Mouse (Mus musculus) cortical plate, adult 2 months (tissue): ENCODE measurements around the gene Sugct.

Experiments used
- CTCF ChIP-seq: fragments of 200-500 bp; IDR thresholded peaks from 2 replicates; pipeline ENCODE4 v1.5.1; 2011; ENCODE audit warnings: mild to moderate bottlenecking, control low read depth, low read length; ENCODE audit not compliant: insufficient read depth; ENCODE audit errors: extremely low read depth
- POLR2A ChIP-seq: fragments of 200-500 bp; IDR thresholded peaks from 2 replicates; pipeline ENCODE4 v1.6.1; 2011; ENCODE audit warnings: mild to moderate bottlenecking, low read length, control low read depth; ENCODE audit not compliant: insufficient read depth; ENCODE audit errors: extremely low read depth

- TF ChIP-seq POLR2A = no peak
- no peak for TF ChIP-seq CTCF
Measured at GRCm38 (mm10) chr13:16833069-16833468, 862.3 kb downstream of the Sugct start.
